Mouse (Mus musculus): ENCODE data around the gene Isg20.

Isg20 gene

DNA sequence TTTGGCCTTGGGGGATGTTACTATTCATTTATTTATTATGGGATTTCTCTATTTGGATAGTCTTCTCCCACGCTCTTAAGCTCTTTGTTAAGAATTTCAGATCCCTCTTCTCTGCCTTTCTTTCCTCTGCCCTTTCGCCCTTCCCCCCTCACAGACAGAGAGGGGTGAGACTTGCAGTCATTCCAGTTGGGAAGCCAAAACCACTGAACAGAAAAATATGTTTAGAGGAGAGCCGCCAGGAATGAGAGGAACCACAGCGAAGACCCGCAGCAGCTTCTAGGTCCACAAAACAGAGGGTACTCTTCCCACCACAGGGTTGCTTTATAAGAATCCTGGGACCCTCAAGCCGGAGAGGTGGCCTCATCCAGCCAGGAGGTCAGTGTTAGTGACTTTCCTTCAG, 41.4 kb downstream of the Isg20 start:
- no peak for DNase-seq (ENCODE audit: extremely low read depth, low read depth, low spot score)

DNA sequence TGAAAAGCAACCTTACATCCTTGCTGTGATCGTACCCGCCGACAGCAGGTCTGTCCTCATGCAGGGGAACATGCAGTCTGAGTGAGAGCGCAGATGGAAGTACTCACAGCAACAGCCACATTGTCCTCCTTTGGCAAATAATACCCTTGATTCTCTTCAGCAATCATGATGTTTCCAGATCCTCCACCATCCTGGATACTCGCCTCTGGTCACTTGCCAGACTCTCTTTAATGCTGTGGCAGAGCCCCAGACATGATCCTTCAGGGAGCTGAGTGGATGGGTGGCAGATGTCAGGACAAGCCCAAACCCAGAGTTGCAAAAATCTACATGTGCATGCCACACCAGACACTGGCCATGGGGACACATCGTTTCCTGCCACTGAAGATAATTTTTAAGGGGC, 41.9 kb downstream of the Isg20 start:
- no peak for DNase-seq (ENCODE audit: extremely low read depth, low read depth, low spot score)

DNA sequence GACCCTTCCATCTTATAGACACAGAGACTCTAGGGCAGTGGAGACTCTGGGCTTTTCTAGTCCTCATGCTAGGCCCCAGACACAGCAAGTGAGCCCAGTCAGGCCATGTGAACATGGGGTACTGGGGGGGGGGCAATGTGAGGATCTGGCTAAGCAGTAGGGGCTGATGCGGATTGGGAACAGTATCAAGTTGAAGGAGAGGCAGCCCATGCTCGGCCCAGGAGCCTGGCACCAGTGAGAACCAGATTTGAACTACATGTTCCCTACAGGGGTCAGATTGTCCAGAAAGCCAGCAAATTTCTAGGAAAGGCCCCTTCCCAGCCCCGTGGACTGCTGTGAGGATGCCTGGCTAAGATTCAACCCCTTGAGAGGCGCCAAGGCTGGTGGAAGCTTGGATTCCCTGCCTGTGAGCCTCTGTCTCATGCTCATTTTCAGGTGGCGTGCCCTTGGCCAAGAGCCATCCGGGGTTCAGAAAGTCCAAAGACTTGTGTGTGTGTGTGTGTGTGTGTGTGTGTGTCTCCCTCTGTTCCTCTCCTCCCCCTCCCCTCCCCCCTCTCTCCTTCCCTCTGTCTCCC, 45.4 kb downstream of the Isg20 start:
- DNase-seq (ENCODE audit: extremely low read depth, low read depth, low spot score), result no peak

DNA sequence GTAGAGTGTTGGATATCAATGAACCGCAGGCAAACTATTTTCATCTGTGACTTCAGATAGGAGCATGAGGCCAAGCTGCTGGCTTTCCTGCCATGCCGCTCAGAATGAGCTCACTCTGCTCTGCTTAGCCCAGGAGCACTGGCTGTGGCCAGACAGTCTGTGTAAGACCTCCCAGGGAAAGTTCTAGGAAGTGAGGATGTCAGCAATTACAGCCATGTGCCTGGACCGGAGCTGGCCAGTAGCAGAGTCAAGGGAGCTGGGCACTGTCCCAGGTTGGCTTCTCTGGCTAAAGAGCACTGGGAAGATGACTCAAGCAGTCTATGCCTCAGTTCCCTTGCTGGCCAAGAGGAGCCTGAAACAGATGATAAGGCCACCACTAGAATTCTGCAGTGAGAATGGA, 50.7 kb downstream of the Isg20 start:
- no peak for DNase-seq (ENCODE audit: extremely low read depth, low read depth, low spot score)

Measured in fat pad, adult 2 months (tissue).